In genomic region chr4:32800577-32801170, GRCm38 (mm10) we compare ENCODE assay signal across 8 mouse cellular contexts. TPM values are rescaled to one million over a fixed set of nuclear protein-coding genes. Genes with fewer than 3 reads are reported as not detected.
DNase-seq lines count a peak whose midpoint lies in the region; ATAC-seq and TF ChIP-seq lines count a peak whose summit lies in the region.

No protein-coding gene starts in this region.

- POLR2A ChIA-PET in Patski (lab: Charles Lee): no interaction called here

- peak overlapping the region; percentile 70 for H3K4me2 ChIP-seq in midbrain, embryonic 13.5 days (replicated peaks)

- no peaks in the 10 kb centered on the region for H3K27me3 ChIP-seq in Patski
- no peaks in the 10 kb centered on the region for H3K27me3 ChIP-seq in hindbrain, embryonic 10.5 days (ENCODE audit: insufficient read depth, poor library complexity, severe bottlenecking)
- no peaks in the 10 kb centered on the region for H3K27me3 ChIP-seq in midbrain, embryonic 13.5 days

- peak overlapping the region; percentile 97 for H3K9ac ChIP-seq in midbrain, embryonic 13.5 days (replicated peaks)

- peak overlapping the region; percentile 99 for H3K27ac ChIP-seq in hindbrain, embryonic 10.5 days
- peak overlapping the region; percentile 100 for H3K27ac ChIP-seq in midbrain, embryonic 13.5 days

- TF ChIP-seq CTCF in Patski (IDR thresholded peaks at IDR 0.05): no peak

- in situ Hi-C loops in Patski (cut with MboI; ENCODE audit: low pct_unique_long_range_greater_than_20kb): no loop called here

- peak overlapping the region; percentile 90 for H3K4me3 ChIP-seq in hindbrain, embryonic 10.5 days
- H3K4me3 ChIP-seq in midbrain, embryonic 13.5 days (replicated peaks): peak overlapping the region; percentile 81

- peaks cover 11% of the 10 kb centered on the region for H3K4me1 ChIP-seq in hindbrain, embryonic 10.5 days (replicated peaks)
- peaks cover 12% of the 10 kb centered on the region for H3K4me1 ChIP-seq in midbrain, embryonic 13.5 days (replicated peaks)

- peak; percentile 16 for DNase-seq in kidney, adult 9 months
- DNase-seq in kidney, postnatal 10 days: no peak
- no peak for DNase-seq in Patski (ENCODE audit: low read depth, low spot score)
- DNase-seq in hindbrain, embryonic 10.5 days (ENCODE audit: low spot score): no peak
- DNase-seq in urinary bladder, postnatal 10 days (ENCODE audit: low spot score): no peak
- no peak for DNase-seq in natural killer cell, adult 2 months (ENCODE audit: low spot score in 2 of 2)
- DNase-seq in gastrocnemius, adult 8-10 months (ENCODE audit: low spot score in 2 of 2): no peak

- CTCF ChIA-PET in Patski (lab: Charles Lee): no interaction called here

- 0 out of 2 replicates have a peak, but pooled peaks cover 3% of the 10 kb centered on the region for H3K9me3 ChIP-seq in hindbrain, embryonic 10.5 days
- no peaks in the 10 kb centered on the region for H3K9me3 ChIP-seq in midbrain, embryonic 13.5 days

- H3K36me3 ChIP-seq in hindbrain, embryonic 10.5 days: peaks cover 36% of the 10 kb centered on the region
- peaks cover 15% of the 10 kb centered on the region for H3K36me3 ChIP-seq in midbrain, embryonic 13.5 days

- peak; percentile 35 for ATAC-seq in Patski
- ATAC-seq in midbrain, embryonic 13.5 days: peak; percentile 40

- 14% methylated on average over 9 of the region's 9 CpGs for WGBS in hindbrain, embryonic 10.5 days
- 10% methylated on average over 9 of the region's 9 CpGs for WGBS in midbrain, embryonic 13.5 days

RNA-seq across cellular contexts. Expression of gene Lyrm2, which starts 0.6 kb away (rescaled TPM):
- 10.0 TPM for polyA plus RNA-seq in Patski (2021)
- polyA plus RNA-seq in hindbrain, embryonic 10.5 days (2016; fragmentation: Nextera tagmentation; extraction: Ambion mirVana): 115 and 142 TPM in 2 replicates
- 178 and 192 TPM in 2 replicates for polyA plus RNA-seq in midbrain, embryonic 13.5 days (2015; fragmentation: Nextera tagmentation; extraction: Ambion mirVana)
- total RNA-seq in gastrocnemius, adult 8-10 months (2022): 10 to 100 TPM; 15.1 to 23.3 (median 19.8) TPM

Comparison
In these comparisons a context has a peak if more than half of its experiments do, and no peak if none do; other contexts are left out.
1. RNA of gene Lyrm2, which starts 0.6 kb away (polyA plus RNA-seq): 178 to 192 TPM in midbrain, embryonic 13.5 days and 115 to 142 TPM in hindbrain, embryonic 10.5 days; 10.0 TPM in Patski (single experiment); every median in the first group is over 10 times any median in the second.